Mouse (Mus musculus) liver, embryonic 14.5 days (tissue): ENCODE data around the gene Dnajb14.

Experiments
- CTCF ChIP-seq: IDR thresholded peaks from 2 replicates; pipeline ENCODE4 v1.5.1; 2016; ENCODE audit warnings: antibody characterized with exemption, low read depth, control low read depth
- EP300 ChIP-seq: IDR thresholded peaks from 2 replicates; pipeline ENCODE4 v1.6.1; 2016; ENCODE audit warnings: antibody characterized with exemption, low read depth

GRCm38 (mm10) chr3:137848354-137848753, 19.1 kb upstream of the Dnajb14 start:
- TF ChIP-seq EP300 (no peak), CTCF (no peak)
